Mouse (Mus musculus) adipocyte (in vitro differentiated cells): ENCODE results near the gene Spata3.
A peak's percentile ranks its signal among the peaks of the same experiment; 100 is the strongest.

Source experiments
- DNase-seq: peaks from one replicate; pipeline ENCODE4 v3.0.0-alpha.2; 2016; ENCODE audit warnings: low spot score

Spata3 gene

DNA sequence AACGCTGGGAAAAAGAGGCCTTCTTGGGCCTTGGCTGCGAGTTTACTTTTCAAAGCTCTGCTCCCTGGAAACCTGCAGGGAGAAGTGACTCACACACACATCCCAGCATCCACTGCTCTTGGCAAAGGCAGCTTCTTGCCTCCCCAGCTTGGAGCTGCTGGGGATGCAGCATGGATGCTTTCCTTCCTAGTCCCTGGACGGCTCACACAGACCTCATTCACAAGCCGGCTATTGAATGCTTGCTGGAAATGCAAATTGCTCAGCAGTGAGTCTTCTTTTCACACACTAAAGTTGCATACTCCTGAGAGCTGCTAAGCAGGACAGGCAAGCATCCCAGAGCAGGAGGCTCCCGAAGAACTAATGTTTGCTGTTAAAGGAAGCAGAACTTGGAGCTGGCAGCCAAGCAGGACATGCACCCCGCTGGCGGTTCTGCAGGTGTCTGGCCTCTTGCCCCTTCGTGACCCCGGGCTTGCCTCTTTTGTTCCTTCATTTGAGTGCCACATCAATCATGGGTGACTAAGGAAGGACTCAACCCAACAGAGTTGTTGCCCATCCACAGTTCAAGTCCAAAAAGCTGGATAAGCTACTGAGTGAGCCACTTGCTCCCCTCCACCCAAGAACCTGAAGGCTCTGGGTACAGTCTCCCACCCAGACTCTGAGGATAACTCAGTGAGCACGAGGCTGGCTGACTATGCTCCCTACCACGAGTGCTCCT is 15.8 kb downstream of the Spata3 start:
- no peak for DNase-seq

DNA sequence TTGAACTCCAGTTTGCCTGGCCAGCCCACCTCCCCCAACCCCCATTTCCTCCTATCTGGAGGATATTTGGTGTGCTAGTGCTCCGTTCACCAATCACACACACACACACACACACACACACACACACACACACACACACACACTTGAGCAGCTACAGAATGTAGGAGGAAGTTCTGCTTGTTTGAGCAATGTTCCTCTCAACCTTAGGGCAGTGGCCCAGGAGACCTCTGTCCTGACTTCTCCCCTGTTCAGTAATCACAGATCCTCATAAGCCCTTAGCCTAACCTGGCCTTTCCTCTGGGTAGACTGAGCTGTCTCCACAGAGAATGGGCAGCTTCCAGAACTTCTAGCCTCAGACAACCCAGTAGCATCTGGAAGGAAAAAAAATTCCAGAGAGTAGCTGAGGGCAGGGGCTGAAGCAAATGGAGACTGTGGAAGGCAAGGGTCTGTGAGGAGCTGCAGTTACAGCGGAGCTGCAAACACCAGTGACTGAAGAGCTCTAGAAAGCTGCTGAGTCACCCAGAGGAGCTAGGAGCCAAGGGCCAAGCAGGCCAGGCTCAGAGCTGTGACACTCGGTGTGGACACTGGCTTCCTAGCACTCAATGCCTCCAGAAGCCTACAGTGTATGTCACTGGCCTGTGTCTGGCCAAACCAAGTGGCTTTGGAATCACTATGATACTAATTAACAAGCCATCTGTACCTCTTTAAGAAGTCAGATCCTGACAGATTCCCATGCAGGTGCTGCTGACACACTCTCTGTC is 21.8 kb downstream of the Spata3 start:
- peak; percentile 73 for DNase-seq

DNA sequence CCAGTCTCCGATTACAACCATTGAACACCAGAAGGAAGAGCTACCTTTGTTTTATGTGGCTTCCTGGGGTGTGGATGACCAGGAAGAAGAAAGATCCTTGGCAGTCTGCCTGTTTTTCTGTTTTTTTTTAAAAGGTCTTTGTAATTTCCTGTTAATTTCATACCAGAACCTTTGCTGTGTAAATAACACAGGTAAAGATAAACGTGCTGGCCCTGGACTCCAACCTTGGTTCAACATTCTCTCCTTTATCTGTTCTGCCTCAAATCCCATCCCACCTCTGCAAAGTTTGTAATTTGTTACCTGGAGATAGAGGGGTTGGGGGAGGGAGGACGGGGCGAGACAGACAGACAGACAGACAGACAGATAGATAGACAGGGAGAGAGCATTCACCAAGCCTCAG is 23.5 kb downstream of the Spata3 start:
- DNase-seq, result no peak

DNA sequence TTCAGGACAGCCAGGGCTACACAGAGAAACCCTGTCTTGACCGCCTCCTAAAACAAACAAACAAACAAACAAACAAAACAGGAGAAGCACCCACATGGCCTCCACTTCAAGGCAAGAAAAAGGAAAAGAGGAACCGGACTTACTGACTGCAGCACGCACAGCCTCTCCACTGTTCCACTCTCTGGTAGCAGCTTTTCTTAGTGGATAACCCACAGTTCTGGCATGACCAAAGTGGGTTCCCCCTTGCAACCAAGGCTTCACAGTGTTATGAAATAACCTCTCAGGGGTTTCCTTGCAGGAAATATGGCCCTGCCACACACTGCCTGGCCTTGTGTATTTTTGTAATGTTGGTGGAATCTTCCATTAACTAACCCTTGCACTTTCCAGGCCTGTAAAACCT is 24.2 kb downstream of the Spata3 start:
- DNase-seq, result no peak

DNA sequence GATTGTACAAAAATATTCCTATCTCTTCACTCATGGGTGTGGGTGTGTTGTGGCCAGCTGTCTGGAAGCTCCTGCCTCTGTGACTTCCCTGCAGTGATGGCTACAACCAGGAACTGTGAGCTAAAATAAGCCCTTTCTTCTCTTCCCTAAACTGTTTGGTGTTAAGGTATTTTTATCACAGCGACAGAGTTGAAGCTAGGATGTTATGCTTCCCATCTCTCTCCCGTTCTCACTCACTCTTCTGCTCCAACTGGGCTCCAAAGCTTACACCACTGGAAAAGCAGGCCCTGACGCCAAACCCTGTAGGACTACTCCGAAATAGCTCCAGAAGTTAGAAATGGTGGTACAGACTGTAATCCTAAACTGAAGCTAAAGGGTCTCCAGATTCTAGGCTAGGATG is 28.4 kb downstream of the Spata3 start:
- DNase-seq, result no peak

DNA sequence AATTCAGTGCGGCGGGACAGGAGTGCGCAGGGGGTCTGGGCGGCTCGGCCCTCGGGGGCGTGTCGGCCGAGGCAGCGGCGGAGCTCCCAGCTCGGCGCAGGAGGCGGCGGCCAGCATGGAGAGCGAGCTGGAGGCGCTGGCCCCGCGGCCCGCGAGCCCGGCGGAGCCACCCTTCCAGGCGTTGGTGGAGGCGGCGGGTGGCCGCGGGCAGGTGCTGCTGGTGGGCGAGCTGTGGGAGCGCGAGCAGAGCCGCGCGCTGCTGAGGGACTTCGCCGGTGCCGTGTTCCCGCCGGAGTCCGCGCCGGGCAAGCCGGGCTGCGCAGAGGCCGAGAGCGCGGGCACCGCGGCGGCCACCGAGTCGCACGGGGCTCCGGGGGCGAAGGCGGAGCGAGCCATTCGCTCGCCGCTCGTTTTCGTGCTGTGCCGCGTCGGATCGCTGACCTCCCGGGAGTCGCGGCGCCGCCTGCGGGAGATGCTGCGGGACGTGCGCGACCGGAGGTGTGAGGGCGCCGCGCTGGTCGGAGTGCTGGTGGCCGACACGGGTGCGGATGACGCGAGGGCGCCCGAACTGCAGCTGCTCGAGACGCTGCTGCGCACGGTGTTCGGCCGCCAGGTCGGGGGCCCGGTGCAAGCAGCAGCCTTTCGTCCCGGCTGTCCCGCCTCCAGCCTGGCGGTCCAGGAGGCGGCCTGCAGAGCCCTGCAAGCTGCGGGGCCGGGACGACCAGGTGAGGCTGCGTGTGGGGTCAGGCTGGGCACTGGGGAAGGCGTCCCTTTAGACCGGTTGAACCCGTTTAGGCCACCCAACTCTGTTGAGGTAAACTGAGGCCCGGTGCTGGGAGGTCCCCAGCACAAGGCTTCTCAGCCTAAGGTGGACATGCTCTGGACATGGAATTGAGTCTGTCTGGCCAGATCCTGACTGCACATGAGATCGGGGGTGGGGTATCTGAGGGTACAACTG is 29.5 kb downstream of the Spata3 start, which contains the start of gene 2810459M11Rik:
2810459M11Rik (plus strand) TSS at position 16 of the 958 bp plus-strand sequence.
- no peak for DNase-seq

DNA sequence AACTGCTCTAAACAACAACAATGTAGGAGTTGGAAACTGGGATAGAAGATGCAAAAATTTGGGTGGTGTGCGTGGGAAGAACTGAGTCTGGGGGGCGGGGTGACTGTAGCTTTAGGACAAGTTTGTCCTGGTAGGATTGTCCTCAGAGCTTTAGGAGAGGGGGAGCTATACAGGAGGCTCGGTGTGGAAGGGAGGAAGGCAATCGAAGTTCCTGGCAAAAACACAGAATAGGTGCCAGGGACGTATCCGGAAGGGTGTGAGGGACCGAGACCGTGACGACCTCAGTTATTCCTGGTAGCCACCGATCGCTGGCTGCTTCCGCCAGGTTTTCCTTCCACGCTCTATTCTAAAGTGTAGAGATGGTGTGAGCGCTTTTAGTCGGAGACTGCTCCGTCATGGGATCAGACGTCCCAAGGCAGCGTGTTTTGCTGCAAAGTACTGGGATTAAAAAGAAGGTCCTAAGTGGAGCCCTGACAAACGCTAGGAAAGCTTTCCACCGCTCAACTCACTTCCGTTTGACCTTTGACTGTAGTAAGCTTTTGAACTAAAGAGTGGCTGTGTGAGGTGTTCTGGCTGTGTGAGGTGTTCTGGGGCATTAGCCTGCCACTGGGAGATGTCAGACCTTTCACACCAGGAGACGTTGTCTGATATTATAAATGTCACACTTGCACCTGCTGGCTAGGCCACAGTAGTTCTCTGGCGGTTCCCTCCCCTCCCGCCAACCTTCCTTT is 30.4 kb downstream of the Spata3 start:
- DNase-seq, result no peak

DNA sequence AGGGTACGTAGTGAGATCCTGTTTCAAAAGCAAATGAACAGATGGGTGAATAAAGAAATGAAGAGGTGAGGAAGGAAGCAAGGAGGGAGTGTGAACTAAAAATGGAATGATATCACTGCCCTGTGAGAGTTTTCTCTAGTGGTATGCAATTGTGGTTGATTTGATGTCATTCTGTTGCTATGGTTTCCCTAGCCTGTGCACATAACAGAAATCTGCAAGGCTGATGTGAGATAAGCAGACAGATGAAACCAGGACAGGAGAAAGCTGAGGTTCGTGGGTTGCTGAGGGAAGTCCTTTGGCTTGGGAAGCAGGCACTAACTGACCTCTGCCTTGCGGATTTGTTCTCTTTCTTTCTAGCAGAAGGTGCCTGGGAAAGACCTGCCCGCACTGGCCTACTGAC is 31.6 kb downstream of the Spata3 start:
- DNase-seq, result no peak

DNA sequence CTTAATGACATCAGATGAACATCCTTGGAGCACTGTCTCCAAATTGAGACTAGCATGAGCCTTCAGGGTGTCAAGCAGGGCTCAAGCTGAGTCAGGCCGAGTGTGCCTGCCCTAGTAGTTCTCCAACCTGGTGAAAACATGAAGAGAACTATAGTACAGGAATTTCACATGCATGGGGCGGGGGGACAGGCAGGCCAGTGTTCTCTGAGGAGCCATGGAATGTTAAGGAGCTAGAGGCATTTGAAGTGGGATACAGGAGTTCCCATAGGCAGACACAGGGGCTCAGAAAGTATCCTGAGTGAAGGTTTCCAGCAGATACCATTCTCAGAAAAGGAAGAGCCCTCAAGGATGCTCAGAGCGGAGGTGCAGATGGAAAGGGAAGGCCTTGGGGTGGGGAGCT is 32.1 kb downstream of the Spata3 start:
- DNase-seq, result no peak

DNA sequence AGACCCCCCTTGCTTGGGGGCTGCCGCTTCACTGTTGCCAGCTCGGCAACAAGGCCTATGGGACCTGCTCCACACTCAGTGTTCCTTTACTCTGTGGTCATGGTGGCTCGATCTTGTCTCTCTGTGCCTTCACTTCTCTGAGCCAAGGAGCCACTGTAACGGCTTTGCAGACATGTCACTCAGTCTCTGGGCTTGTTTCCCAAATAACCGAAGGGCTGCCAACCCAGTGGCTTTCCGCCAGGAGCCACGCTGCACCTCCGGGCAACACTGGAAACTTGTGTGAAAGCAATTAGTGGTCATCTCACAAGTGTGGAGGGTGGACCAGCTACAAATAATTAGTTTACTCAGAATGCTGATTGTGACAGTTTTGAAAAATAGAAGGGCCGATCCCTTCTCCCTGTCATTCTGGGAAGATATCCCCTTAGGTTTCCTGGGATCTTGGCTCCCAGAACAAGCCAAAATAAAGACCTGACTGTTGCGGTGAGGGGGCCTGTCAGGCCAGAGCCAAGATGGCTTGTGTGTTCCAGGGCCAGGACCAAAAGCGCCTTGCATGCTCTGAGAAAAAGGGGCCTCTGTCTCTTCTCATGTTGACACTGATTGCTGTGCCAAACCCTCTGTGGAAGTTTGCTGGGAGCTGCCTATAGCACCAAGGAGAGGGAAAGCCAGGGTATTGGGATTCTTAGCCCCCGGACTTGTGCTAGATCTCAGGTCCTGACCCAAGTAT is 36.7 kb downstream of the Spata3 start:
- peak; percentile 85 for DNase-seq

DNA sequence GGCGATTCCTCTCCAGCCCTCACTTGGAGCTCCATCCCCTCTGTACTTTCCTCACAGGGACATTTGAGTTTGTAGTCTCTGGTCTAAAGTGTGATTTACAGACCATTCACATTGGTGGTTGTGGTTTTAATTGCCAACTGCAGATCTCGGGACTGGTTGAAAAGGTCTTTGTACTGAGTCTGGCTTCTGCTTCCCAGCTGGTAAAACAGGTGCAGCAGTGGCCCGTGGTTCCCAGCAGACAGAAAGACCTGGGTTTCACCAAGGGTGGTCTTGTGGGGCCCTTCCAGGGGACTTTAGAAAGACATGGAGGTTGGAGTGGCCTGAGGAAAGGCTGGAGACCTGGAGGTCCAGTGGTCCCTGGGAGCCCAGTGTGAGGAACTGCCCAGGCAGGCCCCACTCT is 38.3 kb downstream of the Spata3 start:
- DNase-seq, result no peak

DNA sequence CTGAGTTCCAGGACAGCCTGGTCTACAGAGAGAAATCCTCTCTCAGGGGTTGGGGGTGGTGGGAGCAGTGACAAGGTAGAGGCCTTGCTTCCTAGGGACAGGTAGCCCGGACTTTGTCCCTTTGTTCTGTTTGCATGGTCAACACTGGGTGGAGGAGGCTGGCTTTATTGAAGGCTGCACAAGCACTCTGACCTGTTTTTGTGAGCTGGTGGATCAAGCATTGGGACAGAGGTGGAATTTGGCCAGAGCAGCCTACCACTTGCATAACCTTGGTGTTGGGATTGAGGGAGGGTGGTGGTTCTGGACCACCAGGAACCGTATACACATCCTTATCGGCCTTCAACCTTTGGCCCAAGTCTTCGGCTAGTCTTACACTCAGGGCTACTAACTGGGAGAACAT is 39.7 kb downstream of the Spata3 start:
- DNase-seq, result peak; percentile 70

DNA sequence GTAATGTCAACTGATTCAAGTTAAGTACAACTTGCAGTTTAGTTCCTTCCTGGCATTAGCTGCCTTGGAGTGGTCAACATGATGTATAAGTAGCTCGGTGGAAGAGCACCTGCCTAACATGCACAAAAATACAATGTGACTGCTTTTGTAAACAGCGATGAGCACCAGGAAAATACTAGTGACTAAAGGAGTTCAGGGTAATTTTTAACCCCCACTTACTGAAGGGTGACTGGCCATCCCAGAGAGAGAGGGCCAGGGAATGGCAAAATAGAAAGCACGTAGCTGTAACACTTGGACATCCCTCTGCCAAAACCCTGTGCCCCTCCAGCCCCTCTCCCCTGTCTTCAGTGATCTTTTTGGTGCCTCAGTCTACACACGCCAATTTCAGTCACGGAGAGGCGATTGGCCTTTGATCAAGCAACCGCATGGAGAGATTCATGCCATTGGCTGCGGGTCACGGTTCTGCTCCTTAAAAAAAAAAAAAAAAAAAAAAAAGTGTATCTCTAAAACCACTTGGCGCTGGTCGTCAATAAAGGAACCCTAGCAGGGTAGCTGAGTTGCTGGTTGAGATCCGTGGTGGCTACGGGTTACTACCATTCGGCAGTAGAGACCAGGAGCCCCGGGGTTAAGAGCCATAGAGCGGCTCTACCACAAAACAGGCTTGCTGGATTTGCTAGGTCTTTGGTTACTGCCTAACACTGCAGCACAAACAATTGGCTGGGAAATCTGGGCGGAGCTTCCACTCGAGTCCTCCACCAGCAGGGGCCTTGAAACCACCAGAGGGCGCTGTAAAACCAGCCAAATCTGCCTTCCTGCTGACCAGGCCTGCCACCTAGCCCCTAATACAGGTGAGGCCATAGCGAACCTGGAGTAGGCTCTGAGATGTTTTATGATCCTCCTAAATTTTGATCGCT is 42.5 kb downstream of the Spata3 start:
- peak; percentile 94 for DNase-seq

DNA sequence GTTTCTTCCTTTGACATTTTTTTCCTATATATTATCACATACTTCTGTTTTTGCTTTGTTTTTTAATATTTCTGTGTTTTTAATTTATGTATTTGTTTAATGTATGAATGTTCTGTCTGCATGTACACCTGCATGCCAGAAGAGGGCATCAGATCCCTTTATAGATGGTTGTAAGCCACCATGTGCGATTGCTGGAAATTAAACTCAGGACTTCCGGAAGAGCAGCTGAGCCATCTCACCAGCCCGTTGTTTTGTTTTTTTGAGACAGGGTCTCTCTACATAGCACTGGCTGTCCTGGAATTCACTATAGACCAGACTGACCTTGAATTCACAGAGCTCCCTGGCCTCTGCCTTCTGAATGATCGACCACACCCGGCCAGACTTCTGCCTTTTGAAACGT is 45.9 kb downstream of the Spata3 start:
- no peak for DNase-seq

DNA sequence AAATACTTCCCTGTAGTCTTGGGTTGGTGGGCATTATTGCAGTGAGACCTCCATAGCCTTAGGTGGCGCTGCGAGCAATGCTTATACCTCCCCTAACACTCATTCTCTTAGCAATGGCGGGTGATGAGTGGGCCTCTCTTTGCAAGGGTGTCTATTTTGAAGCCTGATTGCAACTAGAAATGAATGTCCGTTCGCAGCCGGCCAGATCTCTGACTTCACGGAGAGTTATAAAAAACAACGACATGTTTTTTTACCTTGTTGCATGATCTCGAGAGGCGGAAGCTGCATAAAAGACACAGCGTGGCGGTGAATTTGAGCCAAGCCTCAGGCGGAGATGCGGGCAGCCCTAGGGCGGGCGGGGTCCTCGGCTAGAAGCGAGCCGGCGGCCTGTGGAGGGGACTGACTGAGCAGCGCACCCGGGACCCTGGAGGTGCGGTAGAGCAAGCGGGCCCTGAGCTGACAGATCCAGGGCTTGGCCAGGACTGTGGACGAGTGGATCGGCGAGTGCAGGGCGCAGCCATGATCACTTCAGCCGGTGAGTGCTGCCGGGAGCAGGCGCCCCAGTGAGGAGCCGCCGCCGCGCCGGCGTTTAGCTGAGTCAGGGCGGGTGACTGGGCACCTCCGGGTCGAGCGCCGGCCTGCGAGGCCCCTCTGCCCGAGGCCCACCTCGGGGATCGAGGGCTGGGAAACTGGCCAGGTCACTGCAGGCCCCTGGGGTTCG is 47.8 kb downstream of the Spata3 start, which contains the start of gene Psmd1:
Psmd1 (plus strand) TSS at position 117 of the 721 bp plus-strand sequence.
- peak; percentile 94 for DNase-seq

DNA sequence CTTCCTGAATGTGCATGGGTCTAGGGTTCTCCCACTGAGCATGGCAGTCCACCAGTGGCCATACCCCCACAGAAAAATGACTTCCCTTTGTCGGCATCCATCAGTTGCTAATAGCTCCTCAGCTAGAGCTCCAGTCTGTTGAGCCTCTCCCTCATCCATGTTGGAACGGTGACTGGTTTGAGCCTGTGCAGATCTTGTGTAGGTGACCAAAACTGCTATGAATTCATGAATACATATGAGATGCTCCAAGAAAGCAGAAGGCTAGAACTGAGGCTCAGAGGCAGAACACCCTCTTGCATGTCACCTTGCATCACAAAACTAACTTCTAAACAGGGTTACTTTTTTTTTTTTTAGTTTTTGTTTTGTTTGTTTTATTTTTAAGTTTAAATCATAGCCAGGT is 59.9 kb downstream of the Spata3 start:
- DNase-seq, result no peak
